Mouse (Mus musculus) megakaryocyte, embryonic 14.5 days (primary cell): ENCODE data around the gene Utrn.

Experiments used
- FLI1 ChIP-seq: IDR thresholded peaks from 2 replicates; pipeline ENCODE4 v1.6.1; 2012; ENCODE audit warnings: low read length, inconsistent platforms, mixed read lengths
- GATA1 ChIP-seq: IDR thresholded peaks from 3 replicates; pipeline ENCODE4 v1.6.1; 2012; ENCODE audit warnings: mixed read lengths, low read length, inconsistent platforms, borderline replicate concordance

DNA sequence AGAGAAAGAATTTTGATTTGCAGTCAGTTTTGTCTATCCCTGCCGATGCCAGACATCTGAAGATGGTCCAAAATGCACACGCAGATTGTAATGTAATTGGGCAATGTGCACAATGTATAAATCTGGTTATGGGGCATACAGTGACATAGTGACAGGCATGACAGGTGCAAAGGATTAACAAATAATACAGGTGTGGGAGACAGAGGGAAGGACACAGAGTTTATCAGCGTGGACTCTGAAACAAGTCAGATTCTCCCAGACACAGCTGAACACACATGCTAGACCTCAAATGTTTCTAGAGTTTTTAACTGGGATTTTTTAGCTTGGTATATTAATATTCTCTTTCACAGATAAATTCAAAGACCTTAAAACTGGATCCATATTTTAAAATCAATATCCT, 386.2 kb downstream of the Utrn start:
- TF ChIP-seq GATA1 (no peak), FLI1 (no peak)
